Mouse (Mus musculus) testis, adult 2 months (tissue): Measurements from ENCODE around the gene Pdgfa. TPM values are rescaled to one million over a fixed set of nuclear protein-coding genes. Genes with fewer than 3 reads are reported as not detected.
A peak's percentile ranks its signal among the peaks of the same experiment; 100 is the strongest.

ENCODE experiments used
- H3K27ac ChIP-seq: fragments of 200-500 bp; 2 replicates; pipeline ENCODE4 v1.5.1; 2012; ENCODE audit warnings: low read depth, low read length; ENCODE audit not compliant: control insufficient read depth, insufficient read depth
- H3K27me3 ChIP-seq: fragments of 200-500 bp; 2 replicates; pipeline ENCODE4 v1.6.1; 2012; ENCODE audit warnings: mild to moderate bottlenecking, low read length, moderate library complexity; ENCODE audit not compliant: control insufficient read depth, insufficient read depth
- H3K36me3 ChIP-seq: fragments of 200-500 bp; 2 replicates; pipeline ENCODE4 v1.6.1; 2012; ENCODE audit warnings: mild to moderate bottlenecking, low read length; ENCODE audit not compliant: control insufficient read depth, insufficient read depth
- H3K4me1 ChIP-seq: fragments of 200-500 bp; 2 replicates; pipeline ENCODE4 v1.6.1; 2012; ENCODE audit warnings: low read length; ENCODE audit not compliant: control insufficient read depth, insufficient read depth
- H3K4me3 ChIP-seq: fragments of 200-500 bp; 2 replicates; pipeline ENCODE4 v1.5.1; 2012; ENCODE audit warnings: low read depth, mild to moderate bottlenecking, low read length, moderate library complexity, mixed read lengths; ENCODE audit not compliant: control insufficient read depth
- CTCF ChIP-seq: fragments of 200-500 bp; IDR thresholded peaks from 2 replicates; pipeline ENCODE4 v1.5.1; 2012; ENCODE audit warnings: low read depth, mild to moderate bottlenecking, inconsistent platforms, low read length, moderate library complexity; ENCODE audit not compliant: control insufficient read depth, insufficient read depth, insufficient replicate concordance
- POLR2A ChIP-seq: fragments of 200-500 bp; IDR thresholded peaks from 2 replicates; pipeline ENCODE4 v1.6.1; 2012; ENCODE audit warnings: low read depth, mild to moderate bottlenecking, inconsistent platforms, low read length, moderate library complexity; ENCODE audit not compliant: control insufficient read depth
- polyA plus RNA-seq: library from polyadenylated mRNA; depleted of rRNA; stranded (reverse); fragments of >200 nt; gene quantifications from 2 replicates; pipeline ENCODE4 v1.2.3, GENCODE M21; 2012

The Pdgfa gene
- polyA plus RNA-seq, 1 experiment = 10.5 TPM

- Histone ChIP-seq H3K27me3 (peaks cover 4% of the 10 kb centered on the region), H3K4me1 (peaks cover 40% of the 10 kb centered on the region), H3K4me3 (peak overlapping the region; percentile 88), H3K36me3 (no peaks in the 10 kb centered on the region), H3K27ac (peak overlapping the region; percentile 43; the same call in 1 of the 2 replicates)
- TF ChIP-seq CTCF = no peak
- no peak for TF ChIP-seq POLR2A
Measured at GRCm38 (mm10) chr5:138994108-138994785, 2.9 kb downstream of the Pdgfa start.

GRCm38 (mm10) chr5:138993371-138994107 is 3.6 kb downstream of the Pdgfa start:
- Histone ChIP-seq H3K27me3 (peaks cover 4% of the 10 kb centered on the region), H3K4me3 (peak overlapping the region; percentile 88), H3K27ac (no peak overlapping the region), H3K4me1 (peaks cover 40% of the 10 kb centered on the region), H3K36me3 (no peaks in the 10 kb centered on the region)
- TF ChIP-seq CTCF = no peak
- no peak for TF ChIP-seq POLR2A

- peaks cover 33% of the 10 kb centered on the region for H3K4me1 ChIP-seq
- TF ChIP-seq POLR2A = no peak
- TF ChIP-seq CTCF = no peak
- H3K27ac ChIP-seq = no peak overlapping the region
- H3K36me3 ChIP-seq = no peaks in the 10 kb centered on the region
- H3K27me3 ChIP-seq = peaks cover 4% of the 10 kb centered on the region
- H3K4me3 ChIP-seq = peak overlapping the region; percentile 88
Measured at GRCm38 (mm10) chr5:138992611-138993370, 4.4 kb downstream of the Pdgfa start.

- Histone ChIP-seq H3K36me3 (no peaks in the 10 kb centered on the region), H3K4me3 (no peak overlapping the region), H3K27me3 (no peaks in the 10 kb centered on the region; the same call in 1 of the 2 replicates), H3K27ac (no peak overlapping the region), H3K4me1 (peaks cover 27% of the 10 kb centered on the region)
- TF ChIP-seq CTCF (no peak), POLR2A (no peak)
Measured at GRCm38 (mm10) chr5:138991734-138992133, 5.4 kb downstream of the Pdgfa start.

- H3K36me3 ChIP-seq = no peaks in the 10 kb centered on the region
- peaks cover 20% of the 10 kb centered on the region for H3K4me1 ChIP-seq
- H3K27me3 ChIP-seq = no peaks in the 10 kb centered on the region; the same call in 1 of the 2 replicates
- TF ChIP-seq CTCF (no peak), POLR2A (no peak)
- no peak overlapping the region for H3K27ac ChIP-seq
- no peak overlapping the region for H3K4me3 ChIP-seq
Measured at GRCm38 (mm10) chr5:138990659-138991380, 6.3 kb downstream of the Pdgfa start.

- H3K4me1 ChIP-seq = peaks cover 16% of the 10 kb centered on the region
- no peaks in the 10 kb centered on the region for H3K36me3 ChIP-seq
- TF ChIP-seq CTCF (no peak), POLR2A (no peak)
- H3K27ac ChIP-seq = no peak overlapping the region
- no peaks in the 10 kb centered on the region; the same call in 1 of the 2 replicates for H3K27me3 ChIP-seq
- H3K4me3 ChIP-seq = no peak overlapping the region
Measured at GRCm38 (mm10) chr5:138989567-138989966, 7.6 kb downstream of the Pdgfa start.
